Mouse (Mus musculus) intestine, embryonic 14.5 days (tissue): ENCODE measurements around the gene Apol9b. TPM values are rescaled to one million over a fixed set of nuclear protein-coding genes. Genes with fewer than 3 reads are reported as not detected.
A peak's percentile ranks its signal among the peaks of the same experiment; 100 is the strongest.

ENCODE experiments used
- ATAC-seq: fragments of 200-750 bp; cut with Nextera tagmentation; replicated peaks from 2 replicates; pipeline ENCODE4 v1.8.0; 2017; ENCODE audit warnings: low read depth, moderate number of reproducible peaks, moderate TSS enrichment, moderate library complexity; ENCODE audit not compliant: low FRiP score, low TSS enrichment
- DNase-seq: peaks from one replicate; pipeline ENCODE4 v3.0.0-alpha.2; 2018; ENCODE audit warnings: low spot score
- H3K27ac ChIP-seq: fragments of 300-500 bp; sonication (generic); 2 replicates; pipeline ENCODE4 v1.5.1; 2014; ENCODE audit warnings: low read depth, mild to moderate bottlenecking, control low read depth
- H3K27me3 ChIP-seq: fragments of 300-500 bp; sonication (generic); replicated peaks from 2 replicates; pipeline ENCODE4 v1.6.1; 2014; ENCODE audit warnings: low read length, control low read depth; ENCODE audit not compliant: control insufficient read depth, insufficient read depth
- H3K36me3 ChIP-seq: fragments of 300-500 bp; sonication (generic); 2 replicates; pipeline ENCODE4 v1.6.1; 2014; ENCODE audit warnings: low read length, control low read depth; ENCODE audit not compliant: control insufficient read depth, insufficient read depth
- H3K4me1 ChIP-seq: fragments of 300-500 bp; sonication (generic); replicated peaks from 2 replicates; pipeline ENCODE4 v1.6.1; 2014; ENCODE audit warnings: low read length, control low read depth, mixed read lengths; ENCODE audit not compliant: control insufficient read depth, insufficient read depth
- H3K4me2 ChIP-seq: fragments of 300-500 bp; sonication (generic); 2 replicates; pipeline ENCODE4 v1.6.1; 2014; ENCODE audit warnings: low read length
- H3K4me3 ChIP-seq: fragments of 300-500 bp; sonication (generic); 2 replicates; pipeline ENCODE4 v1.5.1; 2014; ENCODE audit warnings: low read depth, low read length, control low read depth, mixed read lengths
- H3K9ac ChIP-seq: fragments of 300-500 bp; sonication (generic); 2 replicates; pipeline ENCODE4 v1.6.1; 2014; ENCODE audit warnings: mild to moderate bottlenecking, low read length
- H3K9me3 ChIP-seq: fragments of 300-500 bp; sonication (generic); 2 replicates; pipeline ENCODE4 v1.6.1; 2016; ENCODE audit warnings: low read length, control low read depth; ENCODE audit not compliant: control insufficient read depth
- WGBS: fragments of 180-500 bp; shearing (Covaris S2); extraction: QIAGEN DNeasy Blood & Tissue Kit; methylation state at CpG from one replicate; pipeline ENCODE4 v1.1.7; 2014; 5-methylcytosine and 5-hydroxymethylcytosine counted together
- polyA plus RNA-seq: library from polyadenylated mRNA; unstranded; fragments of >200 nt; fragmentation: Nextera tagmentation; extraction: Ambion mirVana; gene quantifications from 2 replicates; pipeline ENCODE4 v1.2.1, GENCODE M21; 2014

The Apol9b gene
- polyA plus RNA-seq, 1 experiment from 2014 or later: 0.32 TPM

GRCm38 (mm10) chr15:77755132-77755531 is 26.3 kb downstream of the Apol9b start:
- WGBS: 37% methylated on average over 2 of the region's 2 CpGs
- peaks cover 1% of the 10 kb centered on the region; the same call in 1 of the 2 replicates for H3K36me3 ChIP-seq
- H3K4me3 ChIP-seq: no peak overlapping the region
- DNase-seq: no peak
- ATAC-seq: no peak
- H3K4me2 ChIP-seq: no peak overlapping the region
- no peaks in the 10 kb centered on the region for H3K27me3 ChIP-seq
- H3K9me3 ChIP-seq: no peaks in the 10 kb centered on the region
- no peak overlapping the region for H3K9ac ChIP-seq
- H3K27ac ChIP-seq: no peak overlapping the region
- H3K4me1 ChIP-seq: no peaks in the 10 kb centered on the region

GRCm38 (mm10) chr15:77756081-77756480 is 27.2 kb downstream of the Apol9b start:
- H3K4me1 ChIP-seq: no peaks in the 10 kb centered on the region
- peaks cover 11% of the 10 kb centered on the region for H3K36me3 ChIP-seq
- DNase-seq: no peak
- no peak overlapping the region for H3K9ac ChIP-seq
- H3K27ac ChIP-seq: no peak overlapping the region
- no peaks in the 10 kb centered on the region for H3K27me3 ChIP-seq
- no peak overlapping the region for H3K4me3 ChIP-seq
- WGBS: 65% methylated on average over 2 of the region's 2 CpGs
- H3K9me3 ChIP-seq: no peaks in the 10 kb centered on the region
- no peak for ATAC-seq
- no peak overlapping the region for H3K4me2 ChIP-seq

DNA sequence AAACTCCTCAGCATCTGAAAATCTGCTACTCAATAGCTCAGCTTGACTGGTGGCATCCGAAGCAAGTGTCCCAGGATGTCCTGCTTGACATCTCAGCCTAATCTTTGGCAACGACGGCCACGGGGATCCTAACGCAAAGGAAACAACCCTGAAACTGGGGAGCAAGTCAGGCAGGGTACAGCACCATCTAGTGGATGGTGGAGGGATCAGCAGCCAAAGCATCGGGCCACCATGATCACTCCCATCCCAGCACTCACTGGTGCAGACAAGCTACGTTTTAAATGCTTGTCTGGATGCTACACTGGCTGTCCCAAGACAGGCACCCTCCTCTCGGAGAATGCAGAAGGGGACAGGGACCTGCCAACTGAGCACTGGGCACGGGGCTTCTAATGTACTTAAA is 28.0 kb downstream of the Apol9b start, which contains the start of gene Apol8:
Gene Apol8 (minus strand): TSS at position 156 of the 400 bp plus-strand sequence.
- Histone ChIP-seq H3K36me3 (peaks cover 18% of the 10 kb centered on the region), H3K4me3 (no peak within 1 kb of the TSS), H3K27me3 (no peaks in the 10 kb centered on the region), H3K4me1 (no peaks in the 10 kb centered on the region), H3K9ac (no peak within 1 kb of the TSS), H3K9me3 (no peaks in the 10 kb centered on the region), H3K27ac (no peak within 1 kb of the TSS), H3K4me2 (no peak within 1 kb of the TSS)
- DNase-seq (peak; percentile 81), ATAC-seq (no peak)
- 13% methylated on average over 9 of the region's 9 CpGs for WGBS

DNA sequence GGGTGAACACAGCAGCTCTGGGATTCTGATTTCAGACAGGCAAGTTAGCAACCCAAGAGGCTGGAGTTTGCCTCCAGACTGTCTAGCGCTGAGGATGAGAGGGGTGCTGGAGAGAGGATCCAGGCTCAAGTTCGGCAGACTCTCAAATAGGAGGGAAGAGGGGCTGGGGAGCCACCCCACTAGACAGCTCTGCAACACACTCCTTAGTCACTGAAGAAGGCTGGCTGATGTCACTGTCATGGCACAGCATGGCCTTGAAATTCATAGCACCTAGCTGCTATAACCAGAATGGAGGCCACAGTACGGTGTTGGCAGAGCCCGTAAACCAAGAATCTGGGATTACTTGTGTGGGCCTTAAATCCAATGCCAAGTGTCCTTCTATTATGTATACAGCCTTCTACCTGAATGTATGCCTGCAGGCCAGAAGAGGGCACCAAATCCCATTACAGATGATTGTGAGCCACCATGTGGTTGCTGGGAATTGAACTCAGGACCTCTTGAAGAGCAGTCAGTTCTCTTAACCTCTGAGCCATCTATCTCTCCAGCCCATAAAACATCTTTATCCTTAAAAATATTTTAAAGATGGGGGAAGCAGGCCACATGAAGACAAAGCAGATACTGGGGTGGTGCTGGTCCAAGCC is 28.9 kb downstream of the Apol9b start:
- Histone ChIP-seq H3K9me3 (no peaks in the 10 kb centered on the region), H3K27me3 (no peaks in the 10 kb centered on the region), H3K4me2 (no peak overlapping the region), H3K27ac (no peak overlapping the region), H3K4me3 (no peak overlapping the region), H3K4me1 (no peaks in the 10 kb centered on the region), H3K9ac (no peak overlapping the region), H3K36me3 (peaks cover 27% of the 10 kb centered on the region)
- ATAC-seq: no peak
- 87% methylated on average over 4 of the region's 4 CpGs for WGBS
- no peak for DNase-seq

- Histone ChIP-seq H3K4me2 (no peak overlapping the region), H3K27ac (no peak overlapping the region), H3K4me1 (no peaks in the 10 kb centered on the region), H3K9me3 (no peaks in the 10 kb centered on the region), H3K4me3 (no peak overlapping the region), H3K36me3 (peaks cover 50% of the 10 kb centered on the region), H3K9ac (no peak overlapping the region), H3K27me3 (no peaks in the 10 kb centered on the region)
- ATAC-seq (no peak), DNase-seq (no peak)
- WGBS: 92% methylated on average over 16 of the region's 16 CpGs
Measured at GRCm38 (mm10) chr15:77760037-77760436, 31.2 kb downstream of the Apol9b start.

- Histone ChIP-seq H3K36me3 (peaks cover 61% of the 10 kb centered on the region), H3K4me1 (no peaks in the 10 kb centered on the region), H3K27me3 (no peaks in the 10 kb centered on the region), H3K9me3 (no peaks in the 10 kb centered on the region), H3K9ac (no peak overlapping the region), H3K4me3 (no peak overlapping the region), H3K4me2 (no peak overlapping the region), H3K27ac (no peak overlapping the region)
- no peak for DNase-seq
- ATAC-seq: no peak
- WGBS: 95% methylated on average over 7 of the region's 7 CpGs
Measured at GRCm38 (mm10) chr15:77761083-77761482, 32.2 kb downstream of the Apol9b start.

DNA sequence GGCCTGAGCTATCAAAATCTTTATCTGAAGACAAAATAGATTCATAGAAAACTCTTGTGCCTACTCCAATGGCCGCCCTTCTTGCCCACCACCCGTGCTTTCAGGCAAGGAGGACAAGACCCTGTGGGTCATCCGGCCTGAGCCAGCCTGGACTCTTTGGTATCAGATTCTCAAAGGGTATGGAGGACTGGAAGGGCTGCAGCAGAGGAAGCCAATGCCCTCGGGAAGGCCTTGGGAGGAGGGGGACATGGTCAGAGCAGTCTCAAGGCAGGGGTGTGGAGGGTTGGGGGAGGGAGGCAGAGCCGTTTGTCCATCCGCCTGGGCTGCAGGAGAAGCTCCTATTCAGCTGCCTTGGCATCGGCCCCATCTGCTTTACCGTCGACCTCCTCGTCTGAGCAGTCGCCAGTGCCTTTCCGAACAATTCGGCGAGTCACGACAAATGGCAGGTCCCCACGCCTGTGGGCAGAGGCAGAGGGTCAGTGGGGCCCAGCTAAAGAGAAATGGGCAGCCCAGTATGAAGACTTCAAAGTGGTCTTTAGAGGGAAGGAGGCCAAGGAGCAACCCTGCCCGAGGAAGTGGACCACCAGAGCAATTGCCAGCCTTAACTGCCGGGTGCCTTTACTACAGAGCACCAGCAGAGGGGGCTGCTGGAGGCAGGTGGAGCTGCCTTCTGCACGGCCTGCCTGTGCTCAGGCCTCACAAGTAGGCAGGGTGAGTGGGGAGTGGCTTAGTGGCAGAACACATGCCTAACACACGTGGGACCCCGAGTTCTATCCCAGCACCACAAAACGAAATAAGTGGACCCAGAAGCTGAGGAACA is 32.9 kb downstream of the Apol9b start:
- 77% methylated on average over 22 of the region's 22 CpGs for WGBS
- no peak overlapping the region for H3K4me3 ChIP-seq
- H3K4me2 ChIP-seq: no peak overlapping the region
- H3K27me3 ChIP-seq: no peaks in the 10 kb centered on the region
- DNase-seq: peak; percentile 71
- H3K36me3 ChIP-seq: peaks cover 67% of the 10 kb centered on the region
- no peaks in the 10 kb centered on the region for H3K9me3 ChIP-seq
- no peaks in the 10 kb centered on the region for H3K4me1 ChIP-seq
- no peak for ATAC-seq
- no peak overlapping the region for H3K9ac ChIP-seq
- H3K27ac ChIP-seq: no peak overlapping the region

DNA sequence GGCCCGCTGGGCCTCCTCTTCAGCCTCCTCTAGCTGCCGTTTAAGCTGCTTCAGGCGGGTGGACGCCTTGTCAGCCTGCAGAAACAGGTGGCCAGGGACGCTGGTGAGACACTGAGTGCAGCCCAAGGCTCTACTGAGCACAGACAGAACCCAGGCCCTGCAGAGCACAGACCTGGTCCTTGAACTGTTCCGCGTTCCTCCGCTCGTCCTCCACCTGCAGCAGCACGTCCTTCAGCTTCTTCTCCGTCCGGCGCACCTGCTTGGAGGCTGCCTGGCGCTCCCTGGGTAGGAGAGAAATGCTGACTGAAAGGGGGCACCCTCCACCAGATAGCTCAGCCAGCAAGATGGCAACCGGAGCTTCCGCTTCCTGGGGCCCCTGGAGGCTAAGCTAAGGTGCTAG is 34.2 kb downstream of the Apol9b start:
- H3K27ac ChIP-seq: no peak overlapping the region
- no peak overlapping the region for H3K4me2 ChIP-seq
- no peaks in the 10 kb centered on the region for H3K9me3 ChIP-seq
- H3K36me3 ChIP-seq: peaks cover 80% of the 10 kb centered on the region
- H3K27me3 ChIP-seq: no peaks in the 10 kb centered on the region
- H3K4me3 ChIP-seq: no peak overlapping the region
- WGBS: 90% methylated on average over 16 of the region's 16 CpGs
- no peak overlapping the region for H3K9ac ChIP-seq
- ATAC-seq (no peak), DNase-seq (no peak)
- H3K4me1 ChIP-seq: no peaks in the 10 kb centered on the region
